Mouse (Mus musculus) stomach, postnatal 0 days (tissue): Measurements from ENCODE around the gene Krtap11-1. TPM values are rescaled to one million over a fixed set of nuclear protein-coding genes. Genes with fewer than 3 reads are reported as not detected.

Experiments used
- ATAC-seq: fragments of 200-750 bp; cut with Nextera tagmentation; 2 replicates; pipeline ENCODE4 v1.8.0; 2017; ENCODE audit not compliant: low FRiP score, low TSS enrichment
- DNase-seq: peaks from one replicate; pipeline ENCODE4 v3.0.0-alpha.2; 2016; ENCODE audit warnings: low spot score
- H3K27ac ChIP-seq: fragments of 300-500 bp; sonication (generic); replicated peaks from 2 replicates; pipeline ENCODE4 v1.5.1; 2014; ENCODE audit warnings: mild to moderate bottlenecking, control low read depth
- H3K27me3 ChIP-seq: fragments of 300-500 bp; sonication (generic); 2 replicates; pipeline ENCODE4 v1.6.1; 2014; ENCODE audit warnings: low read length; ENCODE audit not compliant: control insufficient read depth, insufficient read depth
- H3K36me3 ChIP-seq: fragments of 300-500 bp; sonication (generic); 2 replicates; pipeline ENCODE4 v1.6.1; 2014; ENCODE audit warnings: low read length, mixed read lengths; ENCODE audit not compliant: control insufficient read depth, insufficient read depth
- H3K4me1 ChIP-seq: fragments of 300-500 bp; sonication (generic); replicated peaks from 2 replicates; pipeline ENCODE4 v1.6.1; 2014; ENCODE audit warnings: antibody characterized with exemption; ENCODE audit not compliant: control insufficient read depth, insufficient read depth
- H3K4me2 ChIP-seq: fragments of 300-500 bp; sonication (generic); replicated peaks from 2 replicates; pipeline ENCODE4 v1.6.1; 2014; ENCODE audit warnings: low read depth, mild to moderate bottlenecking, control low read depth, moderate library complexity
- H3K4me3 ChIP-seq: fragments of 300-500 bp; sonication (generic); 2 replicates; pipeline ENCODE4 v1.5.1; 2014; ENCODE audit warnings: low read depth, low read length, control low read depth
- H3K9ac ChIP-seq: fragments of 300-500 bp; sonication (generic); 2 replicates; pipeline ENCODE4 v1.6.1; 2014; ENCODE audit warnings: mild to moderate bottlenecking, low read length, control low read depth, mixed read lengths
- H3K9me3 ChIP-seq: fragments of 300-500 bp; sonication (generic); 2 replicates; pipeline ENCODE4 v1.6.1; 2016; ENCODE audit warnings: low read length; ENCODE audit not compliant: control insufficient read depth
- CTCF ChIP-seq: IDR thresholded peaks from 2 replicates; pipeline ENCODE4 v1.5.1; 2016; ENCODE audit warnings: antibody characterized with exemption, low read depth, mild to moderate bottlenecking, moderate library complexity
- EP300 ChIP-seq: optimal IDR thresholded peaks from 2 replicates; pipeline ENCODE3; 2016; ENCODE audit warnings: antibody characterized with exemption
- WGBS: fragments of 180-500 bp; shearing (Covaris S2); extraction: QIAGEN DNeasy Blood & Tissue Kit; methylation state at CpG from one replicate; pipeline ENCODE4 v1.1.7; 2014; 5-methylcytosine and 5-hydroxymethylcytosine counted together
- polyA plus RNA-seq: library from polyadenylated mRNA; unstranded; fragments of >200 nt; fragmentation: Nextera tagmentation; extraction: Ambion mirVana; gene quantifications from 2 replicates; pipeline ENCODE4 v1.2.1, GENCODE M21; 2015

The Krtap11-1 gene
- polyA plus RNA-seq, 1 experiment from 2014 or later, result not detected

GRCm38 (mm10) chr16:89568141-89568540 is 2.8 kb downstream of the Krtap11-1 start:
- Histone ChIP-seq H3K36me3 (no peaks in the 10 kb centered on the region), H3K9me3 (no peaks in the 10 kb centered on the region), H3K4me3 (no peak overlapping the region), H3K4me1 (no peaks in the 10 kb centered on the region), H3K9ac (no peak overlapping the region), H3K4me2 (no peak overlapping the region), H3K27me3 (no peaks in the 10 kb centered on the region), H3K27ac (no peak overlapping the region)
- TF ChIP-seq EP300 (no peak), CTCF (no peak)
- ATAC-seq (no peak), DNase-seq (no peak)
- 72% methylated on average over 7 of the region's 7 CpGs for WGBS

- Histone ChIP-seq H3K36me3 (no peaks in the 10 kb centered on the region), H3K27ac (no peak overlapping the region), H3K27me3 (no peaks in the 10 kb centered on the region), H3K4me2 (no peak overlapping the region), H3K9ac (no peak overlapping the region), H3K9me3 (no peaks in the 10 kb centered on the region), H3K4me3 (no peak overlapping the region), H3K4me1 (no peaks in the 10 kb centered on the region)
- DNase-seq, result no peak
- TF ChIP-seq EP300 (no peak), CTCF (no peak)
- no peak for ATAC-seq
Measured at GRCm38 (mm10) chr16:89550298-89550697, 20.7 kb downstream of the Krtap11-1 start.

GRCm38 (mm10) chr16:89538031-89538484 is 32.9 kb downstream of the Krtap11-1 start:
- Histone ChIP-seq H3K36me3 (no peaks in the 10 kb centered on the region), H3K9me3 (no peaks in the 10 kb centered on the region), H3K4me1 (no peaks in the 10 kb centered on the region), H3K4me3 (no peak overlapping the region), H3K9ac (no peak overlapping the region), H3K27me3 (no peaks in the 10 kb centered on the region), H3K4me2 (no peak overlapping the region), H3K27ac (no peak overlapping the region)
- DNase-seq (no peak), ATAC-seq (no peak)
- TF ChIP-seq CTCF (no peak), EP300 (no peak)
- 82% methylated on average over 5 of the region's 5 CpGs for WGBS

- WGBS, result 75% methylated on average over 6 of the region's 6 CpGs
Measured at GRCm38 (mm10) chr16:89537349-89537748, 33.6 kb downstream of the Krtap11-1 start.

GRCm38 (mm10) chr16:89530547-89530946 is 40.4 kb downstream of the Krtap11-1 start:
- no peaks in the 10 kb centered on the region for H3K4me1 ChIP-seq
- DNase-seq (no peak), ATAC-seq (no peak)
- H3K27me3 ChIP-seq, result no peaks in the 10 kb centered on the region
- H3K4me3 ChIP-seq, result no peak overlapping the region
- no peak for TF ChIP-seq CTCF
- no peak for TF ChIP-seq EP300
- H3K4me2 ChIP-seq, result no peak overlapping the region
- no peaks in the 10 kb centered on the region for H3K36me3 ChIP-seq
- no peaks in the 10 kb centered on the region for H3K9me3 ChIP-seq
- 37% methylated on average over 7 of the region's 7 CpGs for WGBS
- H3K9ac ChIP-seq, result no peak overlapping the region
- H3K27ac ChIP-seq, result no peak overlapping the region

More at GRCm38 (mm10) chr16:89537349-89537748, 33.6 kb downstream of the Krtap11-1 start:
- H3K9ac ChIP-seq, result no peak overlapping the region
- H3K4me2 ChIP-seq, result no peak overlapping the region
- no peaks in the 10 kb centered on the region for H3K27me3 ChIP-seq
- no peak overlapping the region for H3K4me3 ChIP-seq
- no peaks in the 10 kb centered on the region for H3K36me3 ChIP-seq
- no peaks in the 10 kb centered on the region for H3K9me3 ChIP-seq
- H3K27ac ChIP-seq, result no peak overlapping the region
- no peaks in the 10 kb centered on the region for H3K4me1 ChIP-seq
- no peak for DNase-seq
- ATAC-seq, result no peak
- TF ChIP-seq CTCF (no peak), EP300 (no peak)

GRCm38 (mm10) chr16:89529846-89530245 is 41.1 kb downstream of the Krtap11-1 start:
- Histone ChIP-seq H3K4me2 (no peak overlapping the region), H3K27me3 (no peaks in the 10 kb centered on the region), H3K9ac (no peak overlapping the region), H3K27ac (no peak overlapping the region), H3K36me3 (no peaks in the 10 kb centered on the region), H3K4me3 (no peak overlapping the region), H3K9me3 (no peaks in the 10 kb centered on the region), H3K4me1 (no peaks in the 10 kb centered on the region)
- DNase-seq (no peak), ATAC-seq (no peak)
- TF ChIP-seq EP300 (no peak), CTCF (no peak)
- WGBS, result 39% methylated on average over 7 of the region's 7 CpGs
